Mouse (Mus musculus) heart, postnatal 0 days (tissue): ENCODE data around the gene Acbd5.

Experiments used
- CTCF ChIP-seq: IDR thresholded peaks from 2 replicates; pipeline ENCODE4 v1.5.1; 2016; ENCODE audit warnings: antibody characterized with exemption, control low read depth, low read depth
- EP300 ChIP-seq: IDR thresholded peaks from 2 replicates; pipeline ENCODE4 v1.6.1; 2016; ENCODE audit warnings: antibody characterized with exemption, low read depth

- no peak for TF ChIP-seq CTCF
- TF ChIP-seq EP300 = no peak
Observed at GRCm38 (mm10) chr2:23039082-23040000, 28.6 kb upstream of the Acbd5 start.
